Mouse (Mus musculus) left cerebral cortex, adult 18-20 months (tissue): Measurements from ENCODE around the gene Mapk3. TPM values are rescaled to one million over a fixed set of nuclear protein-coding genes. Genes with fewer than 3 reads are reported as not detected.
A peak's percentile ranks its signal among the peaks of the same experiment; 100 is the strongest.
"Not testable (repeated sequence)": the region's sequence is repeated elsewhere in the genome, so short reads cannot be mapped to it uniquely, and the experiment has no call there.

Source experiments
- DNase-seq, 2 experiments: peaks; one replicate each; pipeline ENCODE4 v3.0.0; 2021 to 2022; ENCODE audit warnings: low spot score in 2 of 2, mixed read lengths in 1 of 2
- total RNA-seq, 2 experiments: library from RNA; stranded (reverse); gene quantifications; 2 replicates each; pipeline ENCODE4 v1.2.3; 2021

Gene Mapk3
- total RNA-seq, 2 experiments from 2014 or later: 157 to 208 TPM

GRCm38 (mm10) chr7:126758539-126758938, 862 bp upstream of the Mapk3 start:
- DNase-seq: no peak

GRCm38 (mm10) chr7:126759672-126760390, 430 bp downstream of the Mapk3 start:
- no peak for DNase-seq

- no peak for DNase-seq
Observed at GRCm38 (mm10) chr7:126760391-126760802, 996 bp downstream of the Mapk3 start.

- no peak for DNase-seq
Observed at GRCm38 (mm10) chr7:126760956-126761355, 1.6 kb downstream of the Mapk3 start.

GRCm38 (mm10) chr7:126761529-126762067, 2.2 kb downstream of the Mapk3 start:
- DNase-seq: no peak

- peak in 1 of 2 experiments; percentile 58 for DNase-seq
Observed at GRCm38 (mm10) chr7:126762471-126763008, 3.1 kb downstream of the Mapk3 start.

GRCm38 (mm10) chr7:126765540-126765939, 6.1 kb downstream of the Mapk3 start:
- no peak for DNase-seq

- DNase-seq: no peak
Observed at GRCm38 (mm10) chr7:126766201-126766600, 6.8 kb downstream of the Mapk3 start, which contains the start of gene Gdpd3. Gene Gdpd3 (plus strand): TSS chr7:126766334.

- no peak for DNase-seq
Observed at GRCm38 (mm10) chr7:126767001-126767400, 7.6 kb downstream of the Mapk3 start.

GRCm38 (mm10) chr7:126770784-126771183, 11.4 kb downstream of the Mapk3 start:
- DNase-seq: no peak

GRCm38 (mm10) chr7:126773351-126773750, 13.9 kb downstream of the Mapk3 start:
- no peak for DNase-seq

- no peak for DNase-seq
Observed at GRCm38 (mm10) chr7:126774463-126774862, 15.1 kb downstream of the Mapk3 start.

GRCm38 (mm10) chr7:126775185-126775977, 16.0 kb downstream of the Mapk3 start:
- no peak for DNase-seq

- DNase-seq: no peak
Observed at GRCm38 (mm10) chr7:126775978-126776234, 16.5 kb downstream of the Mapk3 start.

- peak; percentile 92 to 96 for DNase-seq
Observed at GRCm38 (mm10) chr7:126776598-126777057, 17.2 kb downstream of the Mapk3 start, which contains the start of gene Ypel3. Gene Ypel3 (plus strand): TSS chr7:126776955.

- DNase-seq: no peak
Observed at GRCm38 (mm10) chr7:126777476-126777875, 18.1 kb downstream of the Mapk3 start.

GRCm38 (mm10) chr7:126778147-126778546, 18.7 kb downstream of the Mapk3 start:
- no peak for DNase-seq

GRCm38 (mm10) chr7:126779101-126779500, 19.7 kb downstream of the Mapk3 start:
- not testable (repeated sequence) for DNase-seq

GRCm38 (mm10) chr7:126779983-126780970, 20.9 kb downstream of the Mapk3 start:
- DNase-seq: peak; percentile 83 to 86

- DNase-seq: no peak
Observed at GRCm38 (mm10) chr7:126780971-126781635, 21.7 kb downstream of the Mapk3 start, which contains the start of gene Tbx6. Gene Tbx6 (plus strand): TSS chr7:126781483.
